Mouse (Mus musculus) ovary, adult 18-20 months (tissue): ENCODE data around the gene Zfp445.
"Not testable (repeated sequence)": the region's sequence is repeated elsewhere in the genome, so short reads cannot be mapped to it uniquely, and the experiment has no call there.

ENCODE experiments used
- DNase-seq: peaks from one replicate; pipeline ENCODE4 v3.0.0; 2022; ENCODE audit warnings: low spot score, mixed read lengths

The Zfp445 gene

GRCm38 (mm10) chr9:122865697-122866166 is at the start of gene Zfp445:
TSS of gene Zfp445 (minus strand) at chr9:122866006.
- DNase-seq, result peak; percentile 65

DNA sequence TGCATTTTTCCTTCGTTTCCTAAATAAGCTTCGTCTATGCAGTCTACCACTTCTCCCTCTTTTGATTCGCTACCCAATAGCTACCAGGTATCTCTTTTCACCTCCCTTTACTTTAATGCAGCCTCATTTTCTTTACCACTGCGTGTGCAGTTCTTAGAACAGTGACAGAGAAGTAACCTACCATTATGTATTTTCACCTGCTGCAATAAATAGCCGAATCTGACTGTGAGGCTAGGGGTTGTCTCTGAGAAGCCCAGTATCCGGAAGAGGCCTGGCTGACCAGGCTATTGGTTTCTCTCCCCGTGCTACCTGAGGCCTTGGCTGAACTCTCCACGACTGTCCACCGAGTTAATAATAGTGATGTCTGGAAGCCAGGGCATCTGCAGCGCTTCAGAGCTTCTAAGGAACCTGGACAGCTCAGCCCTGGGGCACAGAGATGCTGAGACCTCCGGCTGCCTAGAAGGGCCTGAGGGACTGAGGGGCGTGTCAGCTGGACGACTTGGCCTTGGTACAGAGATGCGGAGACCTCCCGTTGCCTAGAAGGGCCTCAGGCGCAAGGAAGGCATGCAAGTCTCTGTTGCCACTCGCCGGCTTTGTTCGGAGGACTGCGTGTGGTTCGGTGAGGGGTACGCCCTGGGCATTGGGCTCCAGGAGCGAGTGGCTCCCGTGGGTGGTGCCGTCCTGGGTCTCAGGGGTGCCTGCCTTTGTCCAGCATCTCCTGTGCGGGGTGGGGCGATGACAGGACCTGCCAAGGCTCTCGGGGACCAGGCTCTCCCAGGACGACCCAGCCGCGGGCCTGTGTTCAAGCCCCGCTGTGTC is 37.1 kb upstream of the Zfp445 start:
- DNase-seq, result peak; percentile 58

- no peak for DNase-seq
Measured at GRCm38 (mm10) chr9:122901047-122901446, 35.2 kb upstream of the Zfp445 start.

- peak; percentile 22 for DNase-seq
Measured at GRCm38 (mm10) chr9:122886372-122887179, 20.8 kb upstream of the Zfp445 start.

- DNase-seq, result no peak
Measured at GRCm38 (mm10) chr9:122885385-122885784, 19.6 kb upstream of the Zfp445 start, which contains the start of gene Zkscan7. TSS of gene Zkscan7 (plus strand) at chr9:122885685.

- no peak for DNase-seq
Measured at GRCm38 (mm10) chr9:122875145-122875544, 9.3 kb upstream of the Zfp445 start.

DNA sequence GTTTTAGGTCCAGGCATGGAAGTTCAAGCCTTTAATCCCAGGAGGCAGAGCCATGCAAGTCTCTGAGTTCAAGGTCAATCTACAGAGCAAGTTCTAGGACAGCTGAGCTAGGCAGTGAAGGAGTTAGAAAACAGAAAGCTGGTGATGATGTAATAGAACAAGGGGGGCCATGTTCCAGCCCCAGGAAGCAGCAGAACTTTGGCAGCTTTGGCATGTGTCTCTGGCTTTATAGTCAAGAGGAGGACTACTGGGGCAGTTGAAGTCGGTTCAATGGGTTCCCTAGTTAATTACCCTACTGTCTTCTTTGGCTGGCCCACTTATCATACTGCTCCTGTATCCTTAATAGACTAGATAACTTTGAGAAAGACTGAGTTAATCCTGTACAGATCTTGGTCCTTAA is 8.8 kb upstream of the Zfp445 start:
- no peak for DNase-seq

- no peak for DNase-seq
Measured at GRCm38 (mm10) chr9:122872595-122872994, 6.8 kb upstream of the Zfp445 start.

GRCm38 (mm10) chr9:122866192-122866591 is 386 bp upstream of the Zfp445 start:
- no peak for DNase-seq

GRCm38 (mm10) chr9:122864848-122865247 is 958 bp downstream of the Zfp445 start:
- DNase-seq, result no peak

DNA sequence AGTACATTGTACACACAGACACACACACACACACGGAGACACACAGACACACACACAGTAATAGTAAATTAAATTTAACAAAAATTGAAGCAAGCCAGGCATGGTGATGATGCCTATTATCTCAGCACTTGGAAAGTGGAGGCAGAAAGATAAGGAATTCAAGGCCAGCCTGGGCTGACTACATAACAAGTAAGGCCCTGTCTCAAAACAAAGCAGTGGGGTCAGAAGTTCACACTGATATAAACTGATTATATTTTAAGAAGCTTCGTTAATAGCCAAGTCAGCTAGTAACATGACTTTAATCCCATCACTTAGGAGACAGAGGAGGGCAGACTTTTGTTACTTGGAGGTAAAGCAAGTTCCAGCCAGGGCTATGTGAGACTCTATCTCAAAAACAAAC is 2.1 kb downstream of the Zfp445 start:
- no peak for DNase-seq

DNA sequence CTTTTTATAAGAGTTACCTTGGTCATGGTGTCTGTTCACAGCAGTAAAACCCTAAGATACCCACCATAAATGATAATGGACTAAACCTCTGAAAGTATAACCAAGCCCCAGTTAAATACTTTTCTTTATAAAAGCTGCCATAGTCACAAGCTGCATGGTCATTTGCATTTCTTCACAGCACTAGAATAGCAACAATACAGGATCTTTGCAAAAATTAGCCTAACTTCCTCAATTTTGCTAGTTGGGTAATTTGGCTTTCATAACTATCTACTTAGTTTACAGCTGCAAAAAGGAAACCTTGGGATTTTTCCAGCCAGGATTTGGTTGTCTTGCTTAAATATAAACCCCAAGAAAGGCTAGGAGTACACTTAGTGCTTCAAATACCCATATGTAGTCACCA is 5.1 kb downstream of the Zfp445 start:
- DNase-seq, result no peak

- no peak for DNase-seq
Measured at GRCm38 (mm10) chr9:122856716-122857115, 9.1 kb downstream of the Zfp445 start.

- DNase-seq, result no peak
Measured at GRCm38 (mm10) chr9:122855617-122856016, 10.2 kb downstream of the Zfp445 start.

DNA sequence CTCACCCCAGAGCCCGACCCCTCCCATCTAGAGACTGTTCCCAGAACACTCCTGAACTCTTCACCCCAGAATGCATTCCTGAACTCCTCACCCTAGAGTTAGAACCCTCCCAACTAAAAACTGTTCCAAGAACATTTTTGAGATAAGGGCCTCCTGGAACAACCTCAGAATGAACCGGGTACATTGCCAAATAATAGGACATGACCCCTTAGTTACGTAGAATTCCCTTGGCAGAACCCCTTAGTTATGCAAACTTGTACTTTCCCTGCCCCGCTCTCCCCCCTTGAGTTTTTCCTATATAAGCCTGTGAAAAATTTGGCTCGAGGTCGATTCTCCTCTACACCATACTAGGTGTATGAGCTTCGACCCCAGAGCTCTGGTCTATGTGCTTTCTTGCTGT is 10.7 kb downstream of the Zfp445 start:
- not testable (repeated sequence) for DNase-seq

DNA sequence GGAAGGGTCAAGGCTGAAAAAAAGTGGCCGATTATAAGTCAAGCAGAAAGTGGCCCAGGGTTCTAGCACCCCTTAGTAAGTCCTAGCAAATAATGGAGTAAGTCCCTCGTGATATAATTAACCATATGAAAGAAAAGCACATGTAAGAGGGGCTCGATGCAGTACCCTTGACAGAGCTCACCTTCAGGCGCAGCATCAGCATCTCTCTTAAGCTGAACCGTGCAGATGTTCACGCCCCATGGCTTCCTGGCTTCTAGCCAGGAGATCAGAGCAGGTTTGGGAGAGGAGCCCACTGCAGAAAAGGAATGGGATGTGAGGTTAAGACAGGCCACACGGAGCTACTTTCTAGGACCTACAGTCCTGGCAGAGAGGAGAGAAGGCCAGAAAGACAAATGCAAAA is 11.3 kb downstream of the Zfp445 start:
- DNase-seq, result no peak

- not testable (repeated sequence) for DNase-seq
Measured at GRCm38 (mm10) chr9:122847811-122848311, 17.9 kb downstream of the Zfp445 start.

DNA sequence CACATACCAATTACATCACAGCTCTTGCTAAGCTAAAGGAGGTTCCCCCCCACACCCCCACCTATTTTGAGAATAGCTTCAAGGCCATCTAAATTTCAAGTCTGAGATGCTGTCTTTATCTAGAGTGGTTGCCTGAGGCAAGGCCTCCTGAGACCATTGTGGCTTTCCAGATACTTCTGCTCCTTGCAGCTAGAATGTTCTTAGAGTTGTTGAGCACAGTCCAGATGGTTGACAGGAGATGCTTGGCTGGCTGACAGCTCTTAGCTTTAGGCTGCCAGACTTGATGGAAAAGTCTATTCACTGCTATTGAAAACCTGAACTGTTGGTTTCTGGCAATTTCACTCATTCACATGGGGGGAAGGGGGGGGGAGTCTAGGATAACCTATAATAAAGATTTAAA is 19.6 kb downstream of the Zfp445 start:
- no peak for DNase-seq

DNA sequence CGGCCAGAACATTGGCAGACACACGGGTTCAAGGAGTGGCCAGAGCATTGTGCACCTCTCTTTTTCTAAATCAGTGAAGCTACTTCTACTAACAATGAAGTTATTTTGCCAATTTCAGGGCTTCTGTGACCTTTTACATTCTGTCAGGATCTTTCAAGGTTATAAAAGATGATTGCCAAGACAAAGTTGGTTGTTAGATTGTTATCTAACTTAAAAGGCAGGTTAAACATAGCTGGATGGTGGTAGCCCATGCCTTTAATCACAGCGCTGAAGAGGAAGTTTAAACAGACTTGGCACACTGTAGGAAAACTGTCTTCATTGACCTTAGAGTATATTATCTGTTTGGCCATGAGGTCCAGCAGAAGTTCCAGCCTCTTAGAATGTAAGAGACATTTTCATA is 20.2 kb downstream of the Zfp445 start:
- DNase-seq, result no peak

DNA sequence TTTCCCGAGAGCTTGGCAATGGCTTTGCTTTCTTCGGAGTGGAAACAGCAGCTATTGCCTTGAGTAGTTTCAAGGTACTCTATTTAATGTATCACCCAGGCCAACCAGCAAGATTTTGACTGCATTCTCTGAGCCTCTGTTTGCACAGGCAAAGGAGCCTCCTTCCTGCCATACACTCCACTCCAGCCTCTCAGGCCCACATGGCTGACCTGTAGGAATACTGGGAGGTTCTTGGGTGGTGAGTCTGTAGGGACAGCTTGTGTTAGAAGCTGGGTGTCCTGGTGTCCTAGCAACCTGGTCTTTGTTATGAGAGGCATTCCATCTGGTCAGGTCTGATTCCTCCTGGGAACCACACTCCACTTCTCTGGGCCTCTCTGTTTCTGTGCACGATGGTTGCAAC is 22.0 kb downstream of the Zfp445 start, which contains the start of gene Gm35549:
Gm35549 (minus strand) TSS at position 276 of the 400 bp plus-strand sequence.
- DNase-seq, result no peak

DNA sequence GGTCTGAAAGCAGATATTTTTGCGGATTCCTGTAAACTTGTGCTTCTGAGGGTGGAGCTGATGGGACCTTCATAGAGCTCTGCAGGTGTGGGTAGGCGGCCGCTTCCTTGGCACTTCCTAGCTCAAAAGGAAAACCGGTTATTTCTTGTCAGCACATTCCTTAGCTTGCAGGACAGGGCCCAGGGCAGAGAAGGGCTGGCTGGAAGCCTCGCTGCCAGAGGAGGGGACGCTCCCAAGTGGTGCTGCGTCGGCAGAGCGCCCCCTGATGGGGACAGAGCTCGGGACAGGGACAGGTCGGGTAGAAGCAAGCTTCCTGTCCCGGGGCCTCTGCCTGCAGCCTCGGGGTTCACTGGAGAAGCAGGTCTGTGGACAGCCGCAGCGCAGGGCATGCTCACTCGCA is 28.1 kb downstream of the Zfp445 start:
- DNase-seq, result peak; percentile 6

DNA sequence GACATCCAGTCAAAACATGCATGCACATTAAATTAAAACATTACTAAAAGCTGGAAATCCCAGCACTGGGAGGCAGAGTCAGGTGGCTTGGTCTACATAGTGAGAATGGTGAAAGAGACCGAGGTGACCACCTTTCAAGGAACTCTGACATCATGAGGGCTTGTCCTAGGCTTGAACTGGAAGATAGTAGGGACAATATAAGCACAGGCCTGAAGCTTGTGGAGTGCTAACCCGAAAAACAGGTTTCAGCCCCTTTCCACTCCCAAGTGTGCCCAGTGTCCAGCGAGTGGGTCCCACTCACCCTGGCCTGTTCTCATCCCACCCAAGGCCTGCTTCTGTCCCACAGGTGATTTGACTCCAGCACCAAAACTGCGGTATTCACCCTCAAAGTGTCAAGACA is 28.6 kb downstream of the Zfp445 start:
- no peak for DNase-seq

- DNase-seq, result peak; percentile 34
Measured at GRCm38 (mm10) chr9:122836790-122837189, 29.0 kb downstream of the Zfp445 start.
